Mouse (Mus musculus) small intestine, adult 2 months (tissue): ENCODE measurements around the gene Hoga1. TPM values are rescaled to one million over a fixed set of nuclear protein-coding genes. Genes with fewer than 3 reads are reported as not detected.

Source experiments
- H3K27ac ChIP-seq: fragments of 200-500 bp; 2 replicates; pipeline ENCODE4 v1.5.1; 2012; ENCODE audit warnings: low read depth, low read length, control low read depth, inconsistent platforms; ENCODE audit not compliant: insufficient read depth
- H3K27me3 ChIP-seq: fragments of 200-500 bp; 2 replicates; pipeline ENCODE4 v1.6.1; 2012; ENCODE audit warnings: mild to moderate bottlenecking, moderate library complexity, low read length, inconsistent platforms; ENCODE audit not compliant: control insufficient read depth, insufficient read depth
- H3K36me3 ChIP-seq: fragments of 200-500 bp; 2 replicates; pipeline ENCODE4 v1.6.1; 2012; ENCODE audit warnings: mild to moderate bottlenecking, low read length, control low read depth, inconsistent platforms; ENCODE audit not compliant: control insufficient read depth, insufficient read depth
- H3K4me1 ChIP-seq: fragments of 200-500 bp; 2 replicates; pipeline ENCODE4 v1.6.1; 2012; ENCODE audit warnings: low read length, inconsistent platforms, mixed read lengths; ENCODE audit not compliant: control insufficient read depth, insufficient read depth, insufficient read length
- H3K4me3 ChIP-seq: fragments of 200-500 bp; 2 replicates; pipeline ENCODE4 v1.5.1; 2012; ENCODE audit warnings: low read depth, mild to moderate bottlenecking, control low read depth, inconsistent platforms, low read length, moderate library complexity
- CTCF ChIP-seq: fragments of 200-500 bp; IDR thresholded peaks from 2 replicates; pipeline ENCODE4 v1.5.1; 2012; ENCODE audit warnings: low read depth, mild to moderate bottlenecking, control low read depth, inconsistent platforms, low read length, moderate library complexity, mixed read lengths; ENCODE audit not compliant: insufficient replicate concordance, insufficient read length; ENCODE audit errors: extremely low read depth
- POLR2A ChIP-seq: fragments of 200-500 bp; IDR thresholded peaks from 2 replicates; pipeline ENCODE4 v1.6.1; 2012; ENCODE audit warnings: low read depth, mild to moderate bottlenecking, control low read depth, inconsistent platforms, low read length, moderate library complexity
- WGBS: fragments of 180-500 bp; shearing (Covaris S2); methylation state at CpG from one replicate; pipeline ENCODE4 v1.1.7; 2018; 5-methylcytosine and 5-hydroxymethylcytosine counted together
- polyA plus RNA-seq: library from polyadenylated mRNA; depleted of rRNA; stranded (reverse); fragments of >200 nt; gene quantifications from 2 replicates; pipeline ENCODE4 v1.2.3, GENCODE M21; 2012

Hoga1 gene
- polyA plus RNA-seq, 1 experiment: 2.2 TPM

GRCm38 (mm10) chr19:42036357-42036756 lies 9.1 kb upstream of the Hoga1 start:
- Histone ChIP-seq H3K27ac (no peak overlapping the region), H3K36me3 (peaks cover 4% of the 10 kb centered on the region; the same call in 1 of the 2 replicates), H3K4me3 (no peak overlapping the region), H3K27me3 (no peaks in the 10 kb centered on the region), H3K4me1 (no peaks in the 10 kb centered on the region; the same call in 1 of the 2 replicates)
- TF ChIP-seq POLR2A (no peak), CTCF (no peak)
- 63% methylated on average over 3 of the region's 3 CpGs for WGBS

DNA sequence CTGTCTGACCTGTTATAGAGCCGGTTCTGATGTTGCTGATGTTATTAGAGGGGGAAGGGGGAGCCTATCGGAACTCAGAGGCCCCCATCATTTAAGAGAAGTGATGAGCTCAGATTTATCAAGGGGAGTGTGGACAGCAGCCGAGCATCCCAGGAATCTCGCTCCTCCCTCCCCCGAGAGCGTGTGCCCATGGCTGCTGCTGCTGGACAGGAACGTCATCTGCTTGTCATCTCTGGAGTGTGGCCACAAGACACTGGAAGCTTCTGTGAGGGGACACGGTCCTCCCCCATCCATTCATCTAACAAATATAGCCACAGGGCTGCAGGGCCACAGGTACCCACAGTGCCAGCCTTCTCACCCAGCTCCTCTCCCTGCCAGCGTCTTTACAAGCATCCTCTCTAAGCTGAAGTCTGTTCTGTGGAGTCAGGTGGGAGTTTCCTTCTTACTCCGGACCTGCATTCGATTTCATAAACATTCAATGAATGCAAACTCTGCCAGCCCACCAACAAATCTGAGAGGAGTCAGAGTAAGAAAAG lies 8.2 kb upstream of the Hoga1 start:
- TF ChIP-seq POLR2A: no peak
- TF ChIP-seq CTCF: no peak
- H3K36me3 ChIP-seq: peaks cover 4% of the 10 kb centered on the region; the same call in 1 of the 2 replicates
- WGBS: 71% methylated on average over 11 of the region's 11 CpGs
- no peaks in the 10 kb centered on the region; the same call in 1 of the 2 replicates for H3K4me1 ChIP-seq
- no peak overlapping the region for H3K4me3 ChIP-seq
- H3K27ac ChIP-seq: no peak overlapping the region
- H3K27me3 ChIP-seq: no peaks in the 10 kb centered on the region

DNA sequence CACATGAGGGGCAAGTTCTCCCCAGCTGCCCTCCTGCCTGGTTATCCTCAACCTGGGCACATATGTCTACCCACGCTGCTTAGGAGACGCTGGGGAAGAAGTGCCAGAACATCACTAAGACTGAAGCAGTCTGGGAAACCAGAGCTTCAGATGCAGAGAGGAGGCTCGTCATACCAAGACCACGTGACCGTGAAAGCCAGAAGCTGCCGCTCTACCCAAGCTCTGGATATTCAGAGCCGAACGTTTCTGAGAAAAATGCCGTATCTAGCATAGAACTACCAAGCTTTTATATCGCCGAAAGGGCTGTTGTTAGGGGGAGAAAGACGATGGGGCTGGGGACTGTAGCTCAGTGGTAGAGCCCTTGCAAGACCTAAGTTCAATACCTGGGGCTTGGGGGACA lies 7.1 kb upstream of the Hoga1 start:
- H3K27me3 ChIP-seq: no peaks in the 10 kb centered on the region
- no peak for TF ChIP-seq CTCF
- TF ChIP-seq POLR2A: no peak
- H3K36me3 ChIP-seq: peaks cover 4% of the 10 kb centered on the region; the same call in 1 of the 2 replicates
- H3K4me3 ChIP-seq: no peak overlapping the region
- H3K27ac ChIP-seq: no peak overlapping the region
- 87% methylated on average over 12 of the region's 12 CpGs for WGBS
- no peaks in the 10 kb centered on the region; the same call in 1 of the 2 replicates for H3K4me1 ChIP-seq

- TF ChIP-seq POLR2A (no peak), CTCF (no peak)
- Histone ChIP-seq H3K27ac (no peak overlapping the region), H3K27me3 (no peaks in the 10 kb centered on the region), H3K4me1 (peaks cover 4% of the 10 kb centered on the region; the same call in 1 of the 2 replicates), H3K36me3 (no peaks in the 10 kb centered on the region), H3K4me3 (no peak overlapping the region)
- WGBS: 95% methylated on average over 6 of the region's 6 CpGs
These were observed 1.4 kb upstream of the Hoga1 start for GRCm38 (mm10) chr19:42043988-42044387.

- Histone ChIP-seq H3K4me1 (peaks cover 4% of the 10 kb centered on the region; the same call in 1 of the 2 replicates), H3K27me3 (no peaks in the 10 kb centered on the region), H3K4me3 (no peak overlapping the region), H3K36me3 (no peaks in the 10 kb centered on the region), H3K27ac (no peak overlapping the region)
- 80% methylated on average over 1 of the region's 1 CpGs for WGBS
- no peak for TF ChIP-seq CTCF
- no peak for TF ChIP-seq POLR2A
These were observed 4.8 kb downstream of the Hoga1 start for GRCm38 (mm10) chr19:42050251-42050650.

DNA sequence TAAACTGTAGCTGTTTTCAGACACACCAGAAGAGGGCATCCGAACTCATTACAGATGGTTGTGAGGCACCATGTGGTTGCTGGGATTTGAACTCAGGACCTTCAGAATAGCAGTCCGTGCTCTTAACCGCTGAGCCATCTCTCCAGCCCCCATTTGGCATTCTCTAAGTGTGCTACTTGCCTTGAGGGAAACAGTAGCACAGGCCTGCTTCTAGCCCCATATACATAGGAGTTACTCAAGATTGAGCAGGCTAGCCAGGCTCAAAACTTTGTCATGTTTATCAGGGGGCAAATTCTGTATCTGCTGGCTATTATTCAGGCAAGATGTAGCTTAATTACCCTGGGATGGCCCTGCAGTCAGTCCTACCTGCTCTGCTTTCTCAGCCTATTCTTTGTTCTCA lies 5.9 kb downstream of the Hoga1 start:
- H3K4me3 ChIP-seq: no peak overlapping the region
- WGBS: 92% methylated on average over 3 of the region's 3 CpGs
- no peaks in the 10 kb centered on the region for H3K36me3 ChIP-seq
- H3K27me3 ChIP-seq: no peaks in the 10 kb centered on the region
- no peak for TF ChIP-seq CTCF
- TF ChIP-seq POLR2A: no peak
- H3K27ac ChIP-seq: no peak overlapping the region
- no peaks in the 10 kb centered on the region for H3K4me1 ChIP-seq

DNA sequence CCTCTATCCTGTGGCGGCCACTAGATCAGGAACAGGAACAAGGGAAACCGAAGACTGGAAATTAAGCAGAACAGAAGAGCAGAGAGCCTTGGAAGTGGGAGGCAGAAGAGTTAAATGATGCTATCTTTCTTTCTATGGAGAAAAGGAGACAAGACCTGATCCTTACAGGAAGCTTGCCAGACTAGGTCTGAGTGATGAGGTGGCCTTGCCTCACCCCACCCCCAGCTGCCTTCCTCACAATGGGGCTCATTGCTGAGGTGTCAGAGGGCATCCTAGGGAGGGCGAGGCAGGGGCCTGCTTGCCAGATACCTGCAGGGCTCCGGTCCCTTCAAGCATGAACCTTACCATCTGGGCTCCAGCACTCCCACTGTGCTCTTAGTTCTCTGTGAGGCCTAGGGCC lies 6.5 kb downstream of the Hoga1 start, which contains the start of gene 4933411K16Rik:
Gene 4933411K16Rik, plus strand, starts transcription at position 301 of the 400 bp plus-strand sequence.
- 81% methylated on average over 4 of the region's 4 CpGs for WGBS
- Histone ChIP-seq H3K27me3 (no peaks in the 10 kb centered on the region), H3K36me3 (no peaks in the 10 kb centered on the region), H3K27ac (no peak within 1 kb of the TSS), H3K4me3 (no peak within 1 kb of the TSS), H3K4me1 (no peaks in the 10 kb centered on the region)
- TF ChIP-seq POLR2A: no peak
- TF ChIP-seq CTCF: no peak

- Histone ChIP-seq H3K27me3 (no peaks in the 10 kb centered on the region), H3K4me1 (no peaks in the 10 kb centered on the region), H3K36me3 (no peaks in the 10 kb centered on the region), H3K4me3 (no peak overlapping the region), H3K27ac (no peak overlapping the region)
- WGBS: 60% methylated on average over 6 of the region's 6 CpGs
- TF ChIP-seq POLR2A: no peak
- TF ChIP-seq CTCF: no peak
These were observed 8.8 kb downstream of the Hoga1 start for GRCm38 (mm10) chr19:42054255-42054654.
